Comparison of ENCODE assay signal across 8 mouse cellular contexts in genomic region chr7:70369061-70369730, GRCm38 (mm10). TPM values are rescaled to one million over a fixed set of nuclear protein-coding genes. Genes with fewer than 3 reads are reported as not detected.
DNase-seq lines count a peak whose midpoint lies in the region; ATAC-seq lines count a peak whose summit lies in the region.

No protein-coding gene starts in this region.

- peak overlapping the region; percentile 24 for H3K27ac ChIP-seq in heart, embryonic 13.5 days (replicated peaks)
- peak overlapping the region; percentile 79 for H3K27ac ChIP-seq in midbrain, embryonic 14.5 days (replicated peaks; ENCODE audit: low read depth, low read length)

- H3K4me2 ChIP-seq in heart, embryonic 13.5 days = peak overlapping the region; percentile 70
- peak overlapping the region; percentile 78 for H3K4me2 ChIP-seq in midbrain, embryonic 14.5 days (ENCODE audit: low read length)

- H3K4me3 ChIP-seq in heart, embryonic 13.5 days = peak overlapping the region; percentile 48
- H3K4me3 ChIP-seq in midbrain, embryonic 14.5 days (replicated peaks; ENCODE audit: low read depth, low read length) = peak overlapping the region; percentile 32

- peaks cover 78% of the 10 kb centered on the region for H3K27me3 ChIP-seq in heart, embryonic 13.5 days (replicated peaks)
- peaks cover 75% of the 10 kb centered on the region for H3K27me3 ChIP-seq in midbrain, embryonic 14.5 days (ENCODE audit: control insufficient read depth, insufficient read depth, low read length)

- H3K4me1 ChIP-seq in heart, embryonic 13.5 days = peaks cover 20% of the 10 kb centered on the region
- no peaks in the 10 kb centered on the region for H3K4me1 ChIP-seq in midbrain, embryonic 14.5 days (ENCODE audit: control insufficient read depth, insufficient read depth, low read length)

- H3K9ac ChIP-seq in heart, embryonic 13.5 days = peak overlapping the region; percentile 75
- H3K9ac ChIP-seq in midbrain, embryonic 14.5 days (replicated peaks; ENCODE audit: low read length) = peak overlapping the region; percentile 52

- H3K9me3 ChIP-seq in heart, embryonic 13.5 days = no peaks in the 10 kb centered on the region
- no peaks in the 10 kb centered on the region for H3K9me3 ChIP-seq in midbrain, embryonic 14.5 days (ENCODE audit: control insufficient read depth, low read length)

- ATAC-seq in heart, embryonic 13.5 days (ENCODE audit: extremely low read depth, insufficient number of reproducible peaks, low FRiP score, low TSS enrichment) = no peak
- peak; percentile 37; the same call in 1 of the 2 replicates for ATAC-seq in midbrain, embryonic 14.5 days (ENCODE audit: low FRiP score, low TSS enrichment)
- ATAC-seq in megakaryocyte, adult 5-6 weeks (ENCODE audit: poor library complexity, severe bottlenecking) = no peak

- no peaks in the 10 kb centered on the region for H3K36me3 ChIP-seq in heart, embryonic 13.5 days
- no peaks in the 10 kb centered on the region for H3K36me3 ChIP-seq in midbrain, embryonic 14.5 days (ENCODE audit: control insufficient read depth, insufficient read depth, low read length)

- peak; percentile 33 for DNase-seq in urinary bladder, adult 2 months (ENCODE audit: low spot score)
- no peak for DNase-seq in urinary bladder, postnatal 36 days (ENCODE audit: low spot score in 2 of 2)
- peak; percentile 32 for DNase-seq in kidney, postnatal 14 days
- peak; percentile 46 for DNase-seq in midbrain, embryonic 14.5 days
- no peak for DNase-seq in right cerebral cortex, adult 2 months (ENCODE audit: low spot score in 2 of 2)
- DNase-seq in cerebellum, adult 18-20 months = no peak

- 1% methylated on average over 35 of the region's 37 CpGs for WGBS in heart, embryonic 13.5 days
- 2% methylated on average over 36 of the region's 37 CpGs for WGBS in midbrain, embryonic 14.5 days

RNA-seq across cellular contexts. Expression of gene Nr2f2, which starts 2.7 kb away (rescaled TPM):
- 118 and 128 TPM in 2 replicates for polyA plus RNA-seq in urinary bladder, adult 2 months (2012; rRNA removed)
- 24.5 and 27.3 TPM in 2 replicates for polyA plus RNA-seq in heart, embryonic 13.5 days (2015; fragmentation: Nextera tagmentation; extraction: Ambion mirVana)
- polyA plus RNA-seq in midbrain, embryonic 14.5 days (2014; fragmentation: Nextera tagmentation; extraction: Ambion mirVana) = 113 and 120 TPM in 2 replicates
- not detected in 2 replicates for total RNA-seq in megakaryocyte, adult 5-6 weeks (2015)
- total RNA-seq in megakaryocyte, adult 5-6 weeks (2017) = not detected in 2 replicates

Comparison
In these comparisons a context has a peak if more than half of its experiments do, and no peak if none do; other contexts are left out.
1. DNase-seq: peak in urinary bladder, adult 2 months (single experiment), kidney, postnatal 14 days (single experiment) and midbrain, embryonic 14.5 days (single experiment); none in urinary bladder, postnatal 36 days (0 of 2), right cerebral cortex, adult 2 months (0 of 2) and cerebellum, adult 18-20 months (0 of 2).